Mouse (Mus musculus) megakaryocyte progenitor cell, adult 5-6 weeks (primary cell): ENCODE measurements around the gene Slit3. TPM values are rescaled to one million over a fixed set of nuclear protein-coding genes. Genes with fewer than 3 reads are reported as not detected.

ENCODE experiments used
- ATAC-seq: replicated peaks from 2 replicates; pipeline ENCODE4 v1.8.0; 2016; ENCODE audit warnings: mild to moderate bottlenecking, moderate TSS enrichment, inconsistent platforms; ENCODE audit not compliant: poor library complexity
- total RNA-seq, 2 experiments: library from RNA; stranded (forward) in 1 of 2; stranded (reverse) in 1 of 2; fragments of 157-497, 149-512 nt in 1 of 2; fragments of 200-1000 nt in 1 of 2; gene quantifications; 2 replicates each; pipeline versions ENCODE4 v1.2.3 to v1.2.4; 2015 to 2017

Gene Slit3
- total RNA-seq (2015) (not detected in 2 replicates), total RNA-seq (2017) (not detected in 2 replicates)

DNA sequence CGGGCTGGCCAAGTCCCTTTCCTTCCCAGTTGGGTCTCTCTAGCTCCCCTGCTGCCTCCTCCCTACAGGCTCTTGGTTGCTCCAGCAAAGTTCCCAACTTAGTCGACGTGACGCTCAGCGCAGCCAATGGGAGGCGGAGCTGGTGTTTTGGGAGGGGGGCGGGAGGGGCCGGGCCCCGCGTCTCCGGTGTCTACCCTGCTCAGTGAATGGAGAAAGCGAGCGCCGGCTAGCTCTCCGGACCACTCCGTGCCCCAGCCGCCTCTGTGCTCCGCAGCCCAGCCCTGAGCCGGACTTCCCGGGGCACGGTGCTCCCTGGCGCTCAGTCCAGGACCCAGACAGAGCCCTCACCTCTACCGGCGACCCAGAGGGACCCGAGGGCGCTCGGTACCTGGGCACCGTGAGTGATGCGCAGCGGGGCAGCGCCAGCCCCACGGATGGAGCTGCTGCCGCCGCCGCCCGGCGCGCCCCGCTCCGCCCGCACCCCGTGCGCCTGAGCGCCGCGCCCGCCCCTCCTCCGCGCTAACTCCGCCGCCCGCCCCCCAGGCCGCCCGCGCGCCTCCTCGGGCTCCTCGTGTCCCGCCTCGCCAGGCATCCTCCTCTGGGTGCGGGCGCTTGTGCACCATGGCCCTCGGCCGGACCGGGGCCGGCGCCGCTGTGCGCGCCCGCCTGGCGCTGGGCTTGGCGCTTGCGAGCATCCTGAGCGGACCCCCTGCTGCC lies at the start of gene Slit3:
Gene Slit3, plus strand, starts transcription at position 331 of the 717 bp plus-strand sequence.
- no peak for ATAC-seq

DNA sequence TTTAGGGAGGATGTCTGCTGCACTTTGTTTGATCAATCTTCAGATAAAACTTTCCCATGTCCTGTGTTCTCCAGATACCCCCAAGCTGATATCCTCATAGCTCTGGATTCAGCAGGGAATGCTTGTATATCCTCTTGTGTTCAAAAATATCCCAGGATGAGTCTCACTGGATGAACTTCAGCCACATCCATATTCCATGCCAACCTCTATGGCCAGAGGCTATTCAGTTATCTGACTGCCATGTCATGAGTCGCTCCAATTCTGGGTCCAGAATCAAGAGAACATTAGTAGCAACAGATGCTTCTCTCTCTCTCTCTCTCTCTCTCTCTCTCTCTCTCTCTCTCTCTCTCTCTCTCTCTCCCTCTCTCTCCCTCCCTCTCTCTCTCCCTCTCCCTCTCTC lies 49.6 kb upstream of the Slit3 start:
- ATAC-seq = no peak

DNA sequence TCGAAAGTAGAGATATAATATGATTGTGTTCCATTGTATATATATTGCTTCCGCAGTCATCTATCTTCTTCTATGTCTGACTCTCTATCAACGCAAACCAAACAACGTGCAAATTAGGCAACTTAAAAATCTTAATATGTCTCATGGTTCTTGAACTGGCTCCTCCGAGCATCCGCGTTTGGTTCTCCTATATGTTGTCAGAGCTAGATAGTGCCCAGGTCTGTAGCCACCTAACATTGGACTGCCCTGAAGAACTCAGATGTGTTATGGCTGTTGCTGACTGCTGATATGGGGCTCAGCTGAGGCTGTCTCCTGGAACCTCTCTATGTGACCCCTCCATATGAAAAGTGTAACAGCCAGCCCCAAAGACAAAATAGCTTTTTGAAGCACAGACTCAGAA lies 45.6 kb upstream of the Slit3 start:
- no peak for ATAC-seq

DNA sequence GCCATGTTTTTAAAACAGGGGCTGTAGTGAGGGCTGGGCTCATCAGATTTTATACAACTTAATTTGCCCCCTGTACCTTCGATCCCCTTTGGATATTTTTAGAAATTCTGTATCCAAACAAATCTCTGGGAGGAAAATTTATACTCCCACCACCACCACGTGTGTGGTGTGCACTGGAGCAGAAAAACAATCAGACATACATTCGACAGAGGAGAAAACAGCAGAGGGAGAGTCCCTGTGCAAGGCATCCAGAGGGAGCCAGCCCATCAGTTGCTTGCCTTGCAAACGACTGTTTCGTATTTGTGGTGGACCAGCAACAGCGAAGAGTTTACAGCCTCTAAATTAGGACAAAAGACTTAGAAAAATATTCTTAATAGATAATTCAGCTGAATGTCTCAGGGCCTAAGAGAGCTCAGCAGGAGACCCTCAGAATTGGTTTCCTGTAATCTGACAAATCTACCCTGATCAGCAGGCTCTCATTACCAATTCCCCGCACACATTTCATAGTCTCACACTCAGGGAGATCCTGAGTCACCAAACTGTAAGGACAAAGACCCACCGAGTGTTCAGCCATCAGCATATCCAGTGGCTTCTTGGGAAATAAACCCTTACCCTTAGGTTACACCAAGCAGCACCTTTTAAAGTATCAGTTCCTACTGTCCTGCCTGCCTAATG lies 40.4 kb upstream of the Slit3 start:
- ATAC-seq = no peak

DNA sequence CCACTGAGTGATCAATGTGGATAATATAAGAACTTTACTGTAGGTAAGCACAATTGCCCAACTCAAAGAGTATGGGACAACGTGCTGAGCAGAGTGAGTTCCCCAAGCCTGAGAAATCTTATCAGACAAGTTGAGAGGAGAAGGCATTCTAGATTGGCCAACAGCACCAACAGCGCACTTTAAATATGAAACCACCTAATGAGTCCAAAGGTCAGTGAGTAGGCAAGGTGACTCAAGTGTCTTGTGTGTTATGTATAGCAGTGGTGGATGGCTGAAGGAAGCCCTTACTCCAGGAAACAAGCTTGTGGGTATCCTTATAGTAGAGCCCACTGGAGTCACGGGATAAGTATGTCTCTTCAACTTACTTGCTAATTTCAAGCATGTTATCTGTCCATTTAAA lies 38.7 kb upstream of the Slit3 start:
- ATAC-seq = no peak

DNA sequence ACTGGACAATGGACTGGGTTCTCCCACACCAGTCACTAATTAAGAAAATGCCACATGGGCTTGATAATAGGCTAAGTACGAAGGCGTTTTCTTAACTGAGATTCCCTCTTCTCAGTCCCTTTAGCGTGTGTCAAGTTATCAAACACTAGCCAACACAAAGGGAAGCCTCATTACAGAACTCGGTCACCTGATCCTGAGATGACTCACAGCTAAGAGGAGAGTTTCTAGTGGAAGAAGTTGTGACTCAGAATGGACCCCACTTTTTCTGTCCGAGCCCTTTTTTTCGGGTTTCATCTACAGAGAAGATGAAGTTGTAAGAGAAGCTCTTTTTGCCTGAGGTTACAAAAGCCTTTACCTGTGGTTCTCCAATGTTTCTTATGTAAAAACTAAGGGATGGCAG lies 38.0 kb upstream of the Slit3 start:
- no peak for ATAC-seq

DNA sequence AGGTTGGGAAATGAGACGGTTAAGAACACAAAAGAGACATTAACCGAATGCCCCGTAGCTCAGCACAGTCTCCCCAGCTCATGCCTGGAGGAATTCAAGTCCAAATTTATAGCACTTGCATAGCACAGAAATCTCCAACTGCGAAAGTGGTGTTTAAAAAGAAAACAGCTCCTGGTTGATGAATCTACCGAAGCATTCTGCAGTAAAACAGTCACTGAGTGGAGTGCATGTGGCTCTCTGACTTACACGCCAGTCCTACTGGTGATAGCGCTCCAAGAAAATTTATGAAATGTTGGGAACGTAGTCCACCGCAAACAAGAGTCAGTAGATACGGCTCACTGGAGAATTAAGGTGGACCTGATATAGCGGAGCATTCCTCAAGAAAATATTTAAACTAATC lies 35.7 kb upstream of the Slit3 start:
- ATAC-seq = no peak

DNA sequence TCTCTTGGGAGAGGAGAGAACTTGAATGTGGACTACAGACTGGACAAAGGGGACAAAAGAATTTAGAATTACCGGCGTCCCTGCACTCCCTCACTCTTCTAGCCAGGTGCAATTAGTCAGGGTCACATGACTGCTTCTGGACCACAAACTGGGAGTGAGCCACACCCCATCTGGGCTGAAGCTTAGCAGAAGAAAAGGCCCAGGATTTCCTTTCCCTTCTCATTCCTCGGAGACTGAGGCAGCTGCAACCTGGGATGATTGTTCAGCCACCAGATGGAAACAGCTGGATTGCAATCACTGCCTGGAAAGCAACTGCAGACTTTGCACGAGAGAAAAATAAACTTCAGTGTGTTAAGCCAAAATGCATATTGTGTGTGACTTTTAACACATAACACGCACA lies 35.0 kb upstream of the Slit3 start:
- ATAC-seq = no peak

DNA sequence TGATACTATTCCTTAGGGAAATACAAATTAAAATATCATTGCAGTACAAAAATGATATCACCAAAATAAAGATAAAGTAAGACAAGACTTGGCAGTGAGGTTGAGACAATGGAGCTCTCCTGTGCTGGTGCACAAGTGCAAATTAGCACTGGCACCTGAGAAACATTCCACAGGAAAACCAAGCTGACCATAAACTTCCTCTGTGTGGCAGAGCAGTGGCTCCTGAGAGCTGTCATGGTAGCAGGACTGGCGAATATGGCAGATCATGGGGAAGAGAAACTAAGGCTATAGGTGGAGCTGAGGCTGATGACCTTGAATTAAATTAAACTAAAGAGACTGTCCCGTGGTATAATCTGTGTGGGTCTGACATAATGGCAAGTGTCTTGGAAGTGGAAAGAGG lies 33.6 kb upstream of the Slit3 start:
- no peak; the same call in 1 of the 2 replicates for ATAC-seq

DNA sequence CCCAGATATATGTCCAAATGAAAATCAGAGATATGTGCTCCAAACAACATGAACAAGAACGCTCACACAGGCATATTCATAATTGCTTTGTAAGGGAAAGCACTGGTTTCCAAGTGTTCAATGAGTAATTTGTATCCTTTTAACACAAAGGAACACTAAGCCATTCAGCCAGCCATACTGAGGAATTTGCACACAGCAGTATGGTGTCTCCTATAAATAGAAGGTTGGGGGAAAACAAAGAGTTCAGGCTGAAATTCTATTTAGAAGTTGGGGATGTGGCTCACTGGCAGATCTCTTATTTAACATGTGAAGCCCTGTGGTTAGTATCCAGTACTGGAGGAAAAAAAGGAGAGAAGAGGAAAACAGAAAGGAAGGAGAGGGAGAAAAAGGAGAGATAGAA lies 32.9 kb upstream of the Slit3 start:
- ATAC-seq = no peak

DNA sequence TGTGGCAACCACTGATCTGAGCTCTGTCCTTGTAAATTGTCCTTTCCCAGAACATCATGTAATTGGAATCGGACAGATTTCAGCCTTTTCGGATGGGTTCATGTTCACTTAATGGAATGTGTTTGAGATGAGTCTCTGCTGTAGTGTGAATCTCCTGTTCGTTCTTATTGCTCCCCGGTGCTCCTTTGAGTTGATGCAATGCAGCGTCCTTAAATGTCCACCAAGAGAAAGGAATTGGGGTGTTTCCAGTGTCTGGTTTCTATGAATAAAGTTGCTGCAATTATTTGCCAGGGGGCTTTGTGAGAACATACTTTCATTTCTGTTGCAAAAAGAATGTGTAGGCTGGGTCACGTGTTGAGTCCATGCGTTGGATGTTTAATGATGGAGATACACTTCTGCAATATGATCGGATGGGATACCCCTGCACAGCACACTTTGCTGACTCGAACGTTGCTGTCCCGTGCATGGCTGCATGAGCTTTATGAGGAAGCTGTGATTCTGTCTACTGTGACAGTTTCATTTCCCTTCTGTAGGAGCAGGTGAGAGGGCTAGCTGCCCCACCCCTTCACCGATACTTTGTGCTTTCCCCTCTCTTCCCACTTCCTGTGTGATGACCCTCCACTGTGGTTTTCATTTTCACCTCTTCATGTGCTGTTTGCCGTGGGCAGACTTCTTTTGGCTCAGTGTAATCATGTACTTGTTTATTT lies 30.2 kb upstream of the Slit3 start:
- ATAC-seq = no peak

DNA sequence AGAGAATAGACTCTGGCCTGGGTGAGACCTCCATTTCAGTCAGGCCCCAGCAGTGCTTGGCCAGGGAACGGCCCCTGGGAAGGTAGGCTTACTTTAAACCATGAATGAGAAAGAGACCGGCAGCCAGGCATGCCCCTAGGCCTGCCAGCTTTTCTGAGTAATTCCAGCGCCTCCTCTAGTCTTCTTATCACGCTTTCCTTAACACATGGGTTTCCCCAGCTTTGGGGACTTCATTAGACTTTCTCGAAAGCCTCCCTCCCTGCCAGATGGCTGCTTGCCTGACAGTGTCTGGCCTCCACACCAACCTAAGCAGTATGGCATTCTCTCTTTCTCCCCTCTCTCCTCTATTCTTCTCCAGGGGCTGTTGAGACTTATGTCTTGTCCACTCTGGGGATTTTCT lies 24.5 kb upstream of the Slit3 start:
- no peak for ATAC-seq

DNA sequence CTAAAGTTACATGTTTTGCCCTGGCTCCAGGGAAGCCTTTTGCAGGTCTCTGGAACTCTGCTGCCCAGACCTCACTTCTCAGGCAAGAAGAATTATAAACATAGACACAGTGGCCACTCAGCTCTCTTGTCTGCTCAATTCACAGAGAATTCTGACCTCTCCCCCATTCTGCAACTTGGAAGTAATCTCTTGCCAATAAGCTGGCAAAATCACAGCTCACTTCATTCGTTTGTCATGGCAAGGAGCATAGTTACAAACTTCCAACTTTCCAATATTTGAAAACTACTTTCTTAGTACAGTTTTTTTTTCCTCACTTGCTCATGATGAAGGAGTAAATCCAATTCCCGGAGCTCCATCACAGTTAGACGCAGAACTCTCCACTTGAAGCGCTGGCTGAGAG lies 11.2 kb upstream of the Slit3 start:
- no peak for ATAC-seq

DNA sequence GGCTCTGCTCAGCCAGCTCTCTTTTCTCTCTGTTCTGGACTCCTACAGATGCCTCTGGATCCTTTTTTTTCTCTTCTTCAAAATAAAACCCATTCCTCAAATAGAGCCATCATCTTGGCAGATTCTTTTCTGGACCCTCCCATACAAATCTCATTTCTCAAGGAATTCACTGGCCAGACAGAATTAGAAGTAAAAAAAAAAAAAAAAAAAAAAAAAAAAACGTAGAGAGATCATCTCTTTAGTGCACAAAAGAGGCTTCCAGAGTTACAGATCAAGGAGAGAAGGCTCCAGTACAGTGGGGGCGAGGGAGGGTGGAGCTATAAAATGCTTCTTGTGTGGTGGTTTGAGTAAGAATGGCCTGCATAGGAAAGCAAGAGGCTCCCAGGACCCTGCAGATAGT lies 10.2 kb upstream of the Slit3 start:
- no peak for ATAC-seq

DNA sequence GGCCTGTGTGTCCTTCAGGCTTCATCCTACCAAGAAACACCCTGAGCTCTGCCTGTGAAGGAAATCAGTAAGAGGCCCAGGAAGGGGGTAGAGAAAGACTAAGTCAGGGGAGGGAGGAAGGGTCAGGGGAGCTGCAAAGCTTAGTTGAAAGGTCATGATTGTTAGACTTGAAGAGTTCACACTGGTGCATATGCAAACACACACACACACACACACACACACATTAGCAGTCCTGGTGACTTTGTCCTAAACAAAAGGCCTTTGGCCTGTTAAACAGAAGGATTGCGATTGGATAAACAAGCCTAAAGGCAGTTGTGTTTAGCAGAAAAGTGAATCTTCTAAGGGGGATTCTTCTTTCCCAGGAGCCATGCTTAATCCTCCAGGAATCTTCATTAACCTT lies 7.7 kb upstream of the Slit3 start:
- no peak for ATAC-seq

DNA sequence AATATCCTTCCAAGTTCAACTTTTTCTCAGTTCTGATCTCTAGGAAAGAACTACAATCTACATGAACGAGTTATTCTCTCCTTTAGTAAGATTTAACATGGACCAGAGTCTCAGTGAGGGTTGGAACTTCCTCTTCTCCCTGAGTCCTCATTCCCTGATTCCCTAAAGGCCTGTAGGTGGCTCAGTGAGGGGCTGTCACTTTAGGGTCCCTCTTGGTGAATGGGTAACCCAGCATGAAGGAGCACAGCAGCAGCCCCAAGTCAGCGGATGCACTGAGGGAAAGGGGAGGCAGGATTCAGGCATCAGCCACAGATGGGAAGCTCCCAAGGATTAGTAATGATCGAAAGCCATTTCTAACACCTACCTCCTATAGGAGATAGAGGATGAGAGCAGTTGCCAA lies 4.6 kb upstream of the Slit3 start:
- no peak for ATAC-seq

DNA sequence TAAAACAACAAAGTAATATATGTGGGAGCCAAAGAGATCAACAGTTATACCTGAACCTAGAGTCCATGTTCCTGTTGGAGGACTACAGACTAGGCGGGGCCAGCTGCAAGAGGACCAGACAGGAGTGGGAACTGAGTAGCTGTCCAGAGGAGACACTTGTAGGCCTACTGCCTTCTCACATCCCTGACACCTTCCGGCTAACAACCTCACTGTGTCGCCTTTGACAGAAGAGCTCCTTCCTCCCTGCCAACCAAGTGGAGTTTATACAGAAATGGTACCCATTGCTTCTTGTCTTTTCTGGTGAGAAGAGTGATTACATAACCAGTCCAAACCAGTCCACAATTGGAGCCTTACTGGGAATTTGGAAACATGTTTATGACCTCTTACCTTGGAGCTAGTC lies 3.2 kb upstream of the Slit3 start:
- ATAC-seq = no peak

DNA sequence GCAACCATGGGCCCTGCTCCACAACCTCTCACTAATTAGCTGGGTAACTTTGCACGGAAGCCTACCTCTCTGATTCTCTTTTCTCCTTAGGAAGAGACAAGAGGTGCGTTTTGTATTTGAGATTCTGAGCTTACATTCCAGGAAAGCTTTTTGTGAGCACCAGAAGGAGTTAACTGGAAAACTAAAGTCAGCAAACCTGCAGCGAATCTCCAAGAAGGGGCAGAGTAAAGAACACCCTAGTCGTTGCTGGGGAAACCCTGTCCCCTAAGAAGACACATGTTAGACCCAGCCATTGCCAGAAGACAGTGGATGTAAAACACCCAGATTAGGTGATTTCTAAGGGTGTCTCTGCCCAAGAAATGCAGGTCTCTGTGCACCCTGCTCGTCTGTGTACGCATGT lies 2.3 kb upstream of the Slit3 start:
- no peak for ATAC-seq

DNA sequence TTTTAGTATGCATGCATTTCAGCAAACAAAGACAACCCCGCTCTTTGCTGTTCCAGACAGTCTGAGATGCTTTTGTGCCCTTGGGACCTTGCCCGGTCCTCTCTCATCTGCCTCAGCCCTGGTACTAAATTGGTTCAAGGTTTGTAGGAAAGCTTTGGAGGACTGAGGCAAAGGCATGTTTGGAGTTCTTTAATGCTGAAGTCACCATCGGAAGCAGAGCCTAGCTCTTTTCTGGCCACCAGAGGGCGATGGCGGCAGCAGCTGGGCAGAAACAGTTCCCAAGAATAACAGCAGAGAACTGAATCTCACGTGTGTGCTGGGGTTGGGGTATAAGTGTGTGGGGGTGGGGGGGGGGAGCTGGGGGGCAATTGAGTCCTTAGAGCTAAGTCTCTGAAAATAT lies 1.7 kb upstream of the Slit3 start:
- ATAC-seq = peak; percentile 64

DNA sequence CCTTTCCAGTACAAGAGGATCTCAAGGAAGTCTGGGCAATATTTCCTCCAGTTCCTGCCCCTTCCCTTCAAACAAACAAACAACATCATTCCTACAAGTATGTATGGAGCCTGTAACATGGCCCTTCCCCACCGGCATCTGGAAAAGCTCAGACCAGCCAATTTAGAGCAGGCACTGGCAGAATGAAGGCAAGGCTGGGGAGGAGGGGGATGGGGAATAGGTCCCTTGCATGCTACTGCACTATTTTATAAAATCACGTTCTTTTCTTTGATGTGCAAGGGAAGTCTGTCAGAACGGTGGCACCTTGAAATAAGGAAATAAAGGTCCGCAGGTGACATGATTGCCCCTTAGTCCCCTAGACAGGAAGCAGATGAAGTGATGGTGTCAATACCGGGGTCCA lies 948 bp upstream of the Slit3 start:
- ATAC-seq = no peak

DNA sequence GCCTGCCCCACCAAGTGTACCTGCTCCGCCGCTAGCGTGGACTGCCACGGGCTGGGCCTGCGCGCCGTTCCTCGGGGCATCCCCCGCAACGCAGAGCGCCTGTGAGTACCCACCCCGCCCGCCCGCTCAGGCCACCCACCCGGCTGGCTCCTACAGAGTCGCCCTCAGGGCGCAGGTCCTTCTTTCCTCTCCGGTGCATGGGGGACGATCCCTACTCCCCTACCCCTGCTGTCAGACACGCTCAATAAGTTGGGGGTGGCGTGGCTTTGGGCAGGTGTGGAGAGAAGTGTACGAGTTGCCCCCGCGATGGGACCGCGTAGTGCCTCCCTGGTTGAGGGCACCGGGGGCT lies 561 bp downstream of the Slit3 start:
- no peak for ATAC-seq

DNA sequence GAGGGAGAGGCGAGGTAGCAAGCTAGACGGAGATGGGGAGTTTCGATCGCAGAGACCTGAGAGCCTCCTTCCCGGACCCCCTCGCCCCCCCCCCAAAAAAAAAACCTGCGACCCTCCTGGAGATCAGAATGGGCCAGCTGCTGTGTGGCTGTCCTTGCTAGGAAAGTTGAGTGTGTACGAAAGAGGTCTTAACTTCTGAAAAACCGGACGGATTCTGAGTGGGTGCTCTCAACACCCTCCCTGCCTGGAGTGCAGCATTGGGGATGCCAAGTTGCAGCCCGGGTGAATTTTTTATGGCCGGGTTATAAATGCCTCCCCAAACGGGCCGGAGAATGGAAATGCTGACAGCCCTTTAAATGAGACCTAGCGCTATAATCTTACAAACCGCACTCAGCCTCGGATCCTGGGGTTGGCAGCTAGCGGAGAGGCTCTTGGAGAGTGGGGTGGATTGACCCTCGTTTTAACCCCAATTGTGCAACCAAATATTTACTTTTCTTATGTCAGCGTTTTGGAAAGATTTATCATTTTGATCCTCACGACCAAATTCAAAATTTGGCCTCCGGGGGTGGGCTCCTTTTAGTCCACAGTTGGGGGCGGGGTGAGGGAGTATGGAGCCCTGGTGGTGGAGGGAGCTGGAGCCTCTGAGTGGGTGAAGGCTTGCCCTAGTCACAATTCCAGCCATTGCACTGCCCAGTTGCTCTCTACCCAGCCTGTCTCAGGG lies 1.2 kb downstream of the Slit3 start:
- no peak for ATAC-seq
